In genomic region chr11:5877421-5877820, GRCm38 (mm10) we compare ENCODE assay signal across 8 mouse cellular contexts. TPM values are rescaled to one million over a fixed set of nuclear protein-coding genes. Genes with fewer than 3 reads are reported as not detected.
A peak's percentile ranks its signal among the peaks of the same experiment; 100 is the strongest.
DNase-seq lines count a peak whose midpoint lies in the region; ATAC-seq and TF ChIP-seq lines count a peak whose summit lies in the region.

No protein-coding gene starts in this region.

- no peak for TF ChIP-seq CTCF in bone marrow macrophage, adult 2 months (IDR thresholded peaks at IDR 0.05; ENCODE audit: low read depth, low read length)

- peak overlapping the region; percentile 83 for H3K4me3 ChIP-seq in kidney, embryonic 15.5 days (replicated peaks)
- peak overlapping the region; percentile 87 for H3K4me3 ChIP-seq in bone marrow macrophage, adult 2 months (ENCODE audit: insufficient read depth, low read length)
- peak overlapping the region; percentile 76 for H3K4me3 ChIP-seq in hindbrain, embryonic 14.5 days (replicated peaks; ENCODE audit: low read length)
- H3K4me3 ChIP-seq in midbrain, embryonic 14.5 days (replicated peaks; ENCODE audit: low read depth, low read length): peak overlapping the region; percentile 59

- ATAC-seq in kidney, embryonic 15.5 days (replicated peaks; ENCODE audit: low FRiP score): no peak
- no peak for ATAC-seq in hindbrain, embryonic 14.5 days (ENCODE audit: low FRiP score)
- no peak for ATAC-seq in midbrain, embryonic 14.5 days (ENCODE audit: low FRiP score, low TSS enrichment)
- ATAC-seq in erythroid progenitor cell, adult 5-6 weeks (replicated peaks; ENCODE audit: low FRiP score, poor library complexity, severe bottlenecking): no peak

- H3K9ac ChIP-seq in kidney, embryonic 15.5 days: peak overlapping the region; percentile 71
- peak overlapping the region; percentile 64 for H3K9ac ChIP-seq in hindbrain, embryonic 14.5 days
- H3K9ac ChIP-seq in midbrain, embryonic 14.5 days (replicated peaks; ENCODE audit: low read length): peak overlapping the region; percentile 51; the same call in 1 of the 2 replicates

- peak overlapping the region; percentile 56 for H3K27ac ChIP-seq in kidney, embryonic 15.5 days
- H3K27ac ChIP-seq in bone marrow macrophage, adult 2 months (ENCODE audit: insufficient read depth, low read depth, low read length): no peak overlapping the region
- H3K27ac ChIP-seq in hindbrain, embryonic 14.5 days: no peak overlapping the region
- no peak overlapping the region for H3K27ac ChIP-seq in midbrain, embryonic 14.5 days (replicated peaks; ENCODE audit: low read depth, low read length)

- H3K9me3 ChIP-seq in kidney, embryonic 15.5 days (replicated peaks): no peaks in the 10 kb centered on the region
- H3K9me3 ChIP-seq in hindbrain, embryonic 14.5 days (ENCODE audit: control insufficient read depth, low read length): no peaks in the 10 kb centered on the region
- no peaks in the 10 kb centered on the region for H3K9me3 ChIP-seq in midbrain, embryonic 14.5 days (ENCODE audit: control insufficient read depth, low read length)

- peaks cover 25% of the 10 kb centered on the region for H3K4me1 ChIP-seq in kidney, embryonic 15.5 days
- H3K4me1 ChIP-seq in bone marrow macrophage, adult 2 months (ENCODE audit: control insufficient read depth, insufficient read depth, low read length): peaks cover 17% of the 10 kb centered on the region
- peaks cover 17% of the 10 kb centered on the region for H3K4me1 ChIP-seq in hindbrain, embryonic 14.5 days (replicated peaks; ENCODE audit: control insufficient read depth, insufficient read depth, low read length)
- H3K4me1 ChIP-seq in midbrain, embryonic 14.5 days (ENCODE audit: control insufficient read depth, insufficient read depth, low read length): peaks cover 10% of the 10 kb centered on the region

- H3K36me3 ChIP-seq in kidney, embryonic 15.5 days: peaks cover 42% of the 10 kb centered on the region
- H3K36me3 ChIP-seq in hindbrain, embryonic 14.5 days (replicated peaks; ENCODE audit: control insufficient read depth, insufficient read depth): peaks cover 24% of the 10 kb centered on the region
- peaks cover 30% of the 10 kb centered on the region for H3K36me3 ChIP-seq in midbrain, embryonic 14.5 days (ENCODE audit: control insufficient read depth, insufficient read depth, low read length)

- DNase-seq in kidney, adult 9 months: no peak
- DNase-seq in hindbrain, embryonic 14.5 days (ENCODE audit: low spot score): no peak
- no peak for DNase-seq in midbrain, embryonic 14.5 days
- DNase-seq in cerebellum, adult 18-20 months: no peak
- DNase-seq in spleen, postnatal 14 days (ENCODE audit: low spot score in 2 of 2): no peak

- TF ChIP-seq POLR2A in bone marrow macrophage, adult 2 months (IDR thresholded peaks at IDR 0.05; ENCODE audit: borderline replicate concordance, low read depth, low read length): no peak

- no peaks in the 10 kb centered on the region for H3K27me3 ChIP-seq in kidney, embryonic 15.5 days
- no peaks in the 10 kb centered on the region for H3K27me3 ChIP-seq in hindbrain, embryonic 14.5 days (ENCODE audit: control insufficient read depth, insufficient read depth, low read length)
- H3K27me3 ChIP-seq in midbrain, embryonic 14.5 days (ENCODE audit: control insufficient read depth, insufficient read depth, low read length): no peaks in the 10 kb centered on the region

- 2% methylated on average over 5 of the region's 5 CpGs for WGBS in kidney, embryonic 15.5 days
- 9% methylated on average over 5 of the region's 5 CpGs for WGBS in hindbrain, embryonic 14.5 days
- 5% methylated on average over 5 of the region's 5 CpGs for WGBS in midbrain, embryonic 14.5 days

- peak overlapping the region; percentile 82 for H3K4me2 ChIP-seq in kidney, embryonic 15.5 days
- H3K4me2 ChIP-seq in hindbrain, embryonic 14.5 days (replicated peaks): peak overlapping the region; percentile 74
- H3K4me2 ChIP-seq in midbrain, embryonic 14.5 days (ENCODE audit: low read length): peak overlapping the region; percentile 73

RNA-seq across cellular contexts. Expression of gene Pold2, which starts 0.7 kb away (rescaled TPM):
- 133 and 141 TPM in 2 replicates for polyA plus RNA-seq in kidney, embryonic 15.5 days (2015; fragmentation: Nextera tagmentation; extraction: Ambion mirVana)
- 13.5 and 13.8 TPM in 2 replicates for polyA plus RNA-seq in bone marrow macrophage, adult 2 months (2012; ENCODE audit: insufficient read depth, insufficient read length, missing spikeins)
- polyA plus RNA-seq in hindbrain, embryonic 14.5 days (2014; fragmentation: Nextera tagmentation; extraction: Ambion mirVana): 46.8 and 51.5 TPM in 2 replicates
- polyA plus RNA-seq in midbrain, embryonic 14.5 days (2014; fragmentation: Nextera tagmentation; extraction: Ambion mirVana): 42.5 and 46.6 TPM in 2 replicates
- 23.1 and 38.2 TPM in 2 replicates for total RNA-seq in erythroid progenitor cell, adult 5-6 weeks (2015; ENCODE audit: low replicate concordance)
- total RNA-seq in erythroid progenitor cell, adult 5-6 weeks (2017; ENCODE audit: low replicate concordance): 14.4 and 14.9 TPM in 2 replicates

RNA-seq across cellular contexts. Expression of gene Aebp1, which starts 15.7 kb away (rescaled TPM):
- 39.0 and 52.1 TPM in 2 replicates for polyA plus RNA-seq in kidney, embryonic 15.5 days (2015; fragmentation: Nextera tagmentation; extraction: Ambion mirVana)
- polyA plus RNA-seq in bone marrow macrophage, adult 2 months (2012; ENCODE audit: insufficient read depth, insufficient read length, missing spikeins): 2.8 and 4.8 TPM in 2 replicates
- 19.7 and 24.4 TPM in 2 replicates for polyA plus RNA-seq in hindbrain, embryonic 14.5 days (2014; fragmentation: Nextera tagmentation; extraction: Ambion mirVana)
- 0.23 and 8.5 TPM in 2 replicates for polyA plus RNA-seq in midbrain, embryonic 14.5 days (2014; fragmentation: Nextera tagmentation; extraction: Ambion mirVana)
- 1.3 TPM in 1 of 2 replicates, not detected in the other for total RNA-seq in erythroid progenitor cell, adult 5-6 weeks (2015; ENCODE audit: low replicate concordance)
- total RNA-seq in erythroid progenitor cell, adult 5-6 weeks (2017; ENCODE audit: low replicate concordance): not detected in 2 replicates

RNA-seq across cellular contexts. Expression of gene Myl7, which starts 21.2 kb away (rescaled TPM):
- 3.9 and 5.8 TPM in 2 replicates for polyA plus RNA-seq in kidney, embryonic 15.5 days (2015; fragmentation: Nextera tagmentation; extraction: Ambion mirVana)
- not detected in 2 replicates for polyA plus RNA-seq in bone marrow macrophage, adult 2 months (2012; ENCODE audit: insufficient read depth, insufficient read length, missing spikeins)
- polyA plus RNA-seq in hindbrain, embryonic 14.5 days (2014; fragmentation: Nextera tagmentation; extraction: Ambion mirVana): not detected in 2 replicates
- not detected in 2 replicates for polyA plus RNA-seq in midbrain, embryonic 14.5 days (2014; fragmentation: Nextera tagmentation; extraction: Ambion mirVana)
- total RNA-seq in erythroid progenitor cell, adult 5-6 weeks (2015; ENCODE audit: low replicate concordance): not detected in 2 replicates
- total RNA-seq in erythroid progenitor cell, adult 5-6 weeks (2017; ENCODE audit: low replicate concordance): not detected in 2 replicates

RNA-seq across cellular contexts. Expression of gene Polm, which starts 39.6 kb away (rescaled TPM):
- polyA plus RNA-seq in kidney, embryonic 15.5 days (2015; fragmentation: Nextera tagmentation; extraction: Ambion mirVana): 9.2 and 9.9 TPM in 2 replicates
- polyA plus RNA-seq in bone marrow macrophage, adult 2 months (2012; ENCODE audit: insufficient read depth, insufficient read length, missing spikeins): 11.4 and 14.4 TPM in 2 replicates
- polyA plus RNA-seq in hindbrain, embryonic 14.5 days (2014; fragmentation: Nextera tagmentation; extraction: Ambion mirVana): 4.7 TPM in 2 replicates
- 4.9 and 5.2 TPM in 2 replicates for polyA plus RNA-seq in midbrain, embryonic 14.5 days (2014; fragmentation: Nextera tagmentation; extraction: Ambion mirVana)
- 2.5 and 11.2 TPM in 2 replicates for total RNA-seq in erythroid progenitor cell, adult 5-6 weeks (2015; ENCODE audit: low replicate concordance)
- total RNA-seq in erythroid progenitor cell, adult 5-6 weeks (2017; ENCODE audit: low replicate concordance): 1.3 and 10.4 TPM in 2 replicates
